Mouse (Mus musculus) cerebellum, adult 2 months (tissue): ENCODE data around the gene Tfe3. TPM values are rescaled to one million over a fixed set of nuclear protein-coding genes. Genes with fewer than 3 reads are reported as not detected.
A peak's percentile ranks its signal among the peaks of the same experiment; 100 is the strongest.
"Not testable (repeated sequence)": the region's sequence is repeated elsewhere in the genome, so short reads cannot be mapped to it uniquely, and the experiment has no call there.

ENCODE experiments used
- DNase-seq, 2 experiments: peaks; one replicate each; pipeline ENCODE4 v3.0.0; 2021
- H3K27ac ChIP-seq: fragments of 200-500 bp; 2 replicates; pipeline ENCODE4 v1.5.1; 2012; ENCODE audit warnings: low read length, control low read depth, inconsistent platforms; ENCODE audit not compliant: insufficient read depth
- H3K27me3 ChIP-seq: fragments of 200-500 bp; 2 replicates; pipeline ENCODE4 v1.6.1; 2012; ENCODE audit warnings: inconsistent platforms, mild to moderate bottlenecking, low read length, moderate library complexity; ENCODE audit not compliant: control insufficient read depth, insufficient read depth
- H3K4me1 ChIP-seq: fragments of 200-500 bp; 2 replicates; pipeline ENCODE4 v1.6.1; 2011; ENCODE audit warnings: low read length; ENCODE audit not compliant: control insufficient read depth, insufficient read depth
- H3K4me3 ChIP-seq: fragments of 200-500 bp; replicated peaks from 2 replicates; pipeline ENCODE3; 2011; ENCODE audit warnings: mild to moderate bottlenecking, low read depth, low read length, control low read depth; ENCODE audit not compliant: insufficient read depth
- CTCF ChIP-seq: fragments of 200-500 bp; IDR thresholded peaks from 2 replicates; pipeline ENCODE4 v1.5.1; 2011; ENCODE audit warnings: low read depth, mild to moderate bottlenecking, control low read depth, low read length, moderate library complexity, borderline replicate concordance; ENCODE audit not compliant: insufficient read depth
- POLR2A ChIP-seq: fragments of 200-500 bp; IDR thresholded peaks from 2 replicates; pipeline ENCODE4 v1.6.1; 2011; ENCODE audit warnings: low read length, control low read depth, borderline replicate concordance; ENCODE audit not compliant: insufficient read depth
- WGBS: fragments of 180-500 bp; shearing (Covaris S2); methylation state at CpG from one replicate; pipeline ENCODE4 v1.1.7; 2018; 5-methylcytosine and 5-hydroxymethylcytosine counted together
- polyA plus RNA-seq: library from polyadenylated mRNA; depleted of rRNA; stranded (reverse); fragments of >200 nt; gene quantifications from 2 replicates; pipeline ENCODE4 v1.2.3, GENCODE M21; 2012; rRNA removed

The Tfe3 gene
- polyA plus RNA-seq, 1 experiment: 24.4 TPM

DNA sequence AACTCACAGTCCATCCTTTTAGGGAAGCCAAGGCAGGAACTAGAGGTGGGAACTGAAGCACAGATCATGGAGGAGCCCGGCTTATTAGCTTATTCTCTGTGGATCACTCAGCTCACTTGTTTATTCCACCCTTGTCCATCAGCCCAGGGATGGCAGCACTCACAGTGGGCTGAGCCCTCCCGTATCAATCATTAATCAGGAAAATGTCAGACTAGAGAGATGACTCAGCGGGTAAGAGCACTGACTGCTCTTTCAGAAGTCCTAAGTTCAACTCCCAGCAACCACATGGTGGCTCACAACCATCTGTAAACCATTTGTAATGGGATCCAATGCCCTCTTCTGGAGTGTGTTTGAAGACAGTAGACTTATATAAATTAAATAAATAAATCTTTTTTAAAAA lies 35.0 kb downstream of the Tfe3 start:
- Histone ChIP-seq H3K4me3 (no peak overlapping the region), H3K4me1 (no peaks in the 10 kb centered on the region), H3K27ac (no peak overlapping the region), H3K27me3 (no peaks in the 10 kb centered on the region)
- DNase-seq: no peak
- TF ChIP-seq CTCF (no peak), POLR2A (no peak)
- WGBS: 87% methylated on average over 3 of the region's 3 CpGs

DNA sequence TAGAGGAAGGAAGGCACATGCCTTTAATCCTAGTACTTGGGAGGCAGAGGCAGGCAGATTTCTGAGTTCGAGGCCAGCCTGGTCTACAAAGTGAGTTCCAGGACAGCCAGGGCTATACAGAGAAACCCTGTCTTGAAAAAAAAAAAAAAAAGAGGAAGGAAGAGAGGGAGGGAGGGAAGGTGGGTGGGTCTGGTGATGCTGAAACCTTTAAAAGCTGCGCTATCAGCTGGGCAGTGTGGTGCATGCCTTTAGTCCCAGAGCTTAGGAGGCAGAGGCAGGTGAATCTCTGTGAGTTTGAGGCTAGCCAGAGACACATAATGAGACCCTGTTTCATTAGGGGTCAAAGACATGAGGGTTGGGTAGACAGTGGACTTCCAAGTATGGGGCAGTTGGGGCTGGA lies 39.8 kb downstream of the Tfe3 start:
- WGBS: 91% methylated on average over 2 of the region's 2 CpGs
- not testable (repeated sequence) for H3K27ac ChIP-seq, DNase-seq, H3K4me3 ChIP-seq, H3K4me1 ChIP-seq, H3K27me3 ChIP-seq

DNA sequence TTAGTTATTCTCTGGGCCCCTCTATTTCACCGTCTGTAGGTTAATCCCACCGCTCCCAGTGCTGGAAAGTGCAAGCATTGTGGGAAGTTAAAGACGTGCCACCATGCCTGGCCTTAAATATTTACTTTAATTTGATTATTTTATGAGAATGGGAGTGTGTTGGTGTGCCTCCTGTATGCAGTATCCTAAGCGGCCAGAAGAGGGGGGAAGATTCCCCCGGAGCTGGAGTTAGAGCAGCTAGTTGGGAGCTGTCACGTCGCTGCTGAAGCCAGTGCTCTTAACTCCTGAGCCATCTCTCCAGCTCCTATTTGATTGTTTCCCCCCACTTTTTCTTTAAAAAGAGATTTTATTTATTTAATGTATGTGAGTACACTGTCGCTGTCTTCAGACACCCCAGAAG lies 52.7 kb downstream of the Tfe3 start:
- 50% methylated on average over 8 of the region's 8 CpGs for WGBS
- not testable (repeated sequence) for DNase-seq, H3K4me1 ChIP-seq, H3K27ac ChIP-seq, H3K4me3 ChIP-seq, H3K27me3 ChIP-seq

DNA sequence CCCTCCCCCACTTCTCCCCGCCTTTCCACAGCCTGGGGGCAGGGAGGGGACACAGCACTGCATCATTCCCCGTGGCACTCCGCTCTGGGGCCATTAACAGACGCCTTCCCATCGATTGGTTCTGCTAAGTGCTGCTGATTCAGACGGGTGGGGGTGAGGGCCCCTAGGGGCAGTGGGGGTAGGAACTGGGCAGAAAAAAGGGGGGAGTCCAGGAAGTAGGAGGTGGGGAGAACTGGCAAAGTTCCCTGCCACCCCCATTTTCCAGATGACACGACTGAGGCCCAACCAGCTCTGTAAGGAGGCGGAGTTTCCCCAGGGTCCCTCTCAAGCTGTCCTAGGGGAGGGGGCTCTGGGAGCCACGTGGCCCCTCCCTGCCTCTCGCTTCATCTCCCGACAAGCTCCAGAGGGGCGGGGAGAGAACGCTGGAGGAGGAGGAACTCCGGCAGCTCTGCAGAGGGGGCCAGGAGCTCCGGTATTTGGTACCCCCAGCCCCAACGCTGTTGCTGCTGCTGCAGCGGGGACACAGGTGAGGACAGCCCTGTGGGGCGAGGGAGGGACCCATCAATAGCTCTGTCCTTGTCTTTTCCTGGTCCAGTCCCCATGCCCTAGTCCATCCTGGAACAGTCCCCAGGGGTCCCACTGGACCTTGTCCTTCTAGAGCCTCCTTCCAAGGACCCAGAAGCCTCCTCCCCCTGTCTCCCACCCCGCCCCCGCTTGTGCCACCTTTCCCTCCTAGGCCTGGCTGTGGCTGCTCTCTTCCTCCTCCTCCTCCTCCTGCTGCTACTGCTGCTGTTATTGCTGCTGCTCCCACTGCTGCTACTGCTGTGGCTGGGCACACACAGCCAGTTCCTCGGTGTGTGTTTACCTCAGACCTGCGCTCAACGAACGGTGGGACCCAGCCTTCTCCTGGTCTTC lies 59.8 kb downstream of the Tfe3 start, which contains the start of gene Kcnd1:
Gene Kcnd1, plus strand, starts transcription at position 425 of the 915 bp plus-strand sequence.
- Histone ChIP-seq H3K27ac (0 out of 2 replicates have a peak within 1 kb of the TSS, but pooled peaks have one; percentile 21), H3K27me3 (no peaks in the 10 kb centered on the region), H3K4me3 (peak within 1 kb of the TSS; percentile 76), H3K4me1 (no peaks in the 10 kb centered on the region; the same call in none of the 2 replicates)
- TF ChIP-seq POLR2A (no peak), CTCF (no peak)
- DNase-seq: peak; percentile 26 to 30
- WGBS: 6% methylated on average over 23 of the region's 24 CpGs

Other genes with a start within 250 kb of the Tfe3 start
- 0.03 TPM in 1 of 2 replicates, not detected in the other for gene Foxp3, start 188.9 kb upstream of the Tfe3 start, polyA plus RNA-seq
- 20.6 and 21.4 TPM in 2 replicates for gene Ppp1r3f, start 188.3 kb upstream of the Tfe3 start, polyA plus RNA-seq
- gene Ccdc22, start 157.0 kb upstream of the Tfe3 start, polyA plus RNA-seq: 31.7 and 33.4 TPM in 2 replicates
- 0.08 and 0.13 TPM in 2 replicates for gene Cacna1f, start 155.5 kb upstream of the Tfe3 start, polyA plus RNA-seq
- gene Syp, start 124.1 kb upstream of the Tfe3 start, polyA plus RNA-seq: 945 and 955 TPM in 2 replicates
- 1.7 and 2.1 TPM in 2 replicates for gene Prickle3, start 105.3 kb upstream of the Tfe3 start, polyA plus RNA-seq
- gene Plp2, start 91.2 kb upstream of the Tfe3 start, polyA plus RNA-seq: 5.2 and 6.5 TPM in 2 replicates
- gene Magix, start 81.3 kb upstream of the Tfe3 start, polyA plus RNA-seq: 2.2 and 2.6 TPM in 2 replicates
- 30.5 and 33.1 TPM in 2 replicates for gene Gpkow, start 65.4 kb upstream of the Tfe3 start, polyA plus RNA-seq
- gene Wdr45, start 48.2 kb upstream of the Tfe3 start, polyA plus RNA-seq: 81.8 and 82.7 TPM in 2 replicates
- 0.54 TPM in 1 of 2 replicates, not detected in the other for gene Gm45208, start 40.3 kb upstream of the Tfe3 start, polyA plus RNA-seq
- 166 and 179 TPM in 2 replicates for gene Praf2, start 34.1 kb upstream of the Tfe3 start, polyA plus RNA-seq
- gene Ccdc120, start 11.7 kb upstream of the Tfe3 start, polyA plus RNA-seq: 68.3 and 82.6 TPM in 2 replicates
- 110 TPM in 2 replicates for gene Gripap1, start 27.2 kb downstream of the Tfe3 start, polyA plus RNA-seq
- 5.9 and 7.6 TPM in 2 replicates for gene Kcnd1, start 59.7 kb downstream of the Tfe3 start, polyA plus RNA-seq
- 49.4 and 52.5 TPM in 2 replicates for gene Otud5, start 78.8 kb downstream of the Tfe3 start, polyA plus RNA-seq
- gene Pim2, start 115.7 kb downstream of the Tfe3 start, polyA plus RNA-seq: 47.9 and 50.5 TPM in 2 replicates
- 40.6 and 46.8 TPM in 2 replicates for gene Slc35a2, start 121.5 kb downstream of the Tfe3 start, polyA plus RNA-seq
- 165 and 174 TPM in 2 replicates for gene Pqbp1, start 136.7 kb downstream of the Tfe3 start, polyA plus RNA-seq
- gene Timm17b, start 136.8 kb downstream of the Tfe3 start, polyA plus RNA-seq: 27.5 TPM in 2 replicates
- not detected in 2 replicates for gene Gm10491, start 145.3 kb downstream of the Tfe3 start, polyA plus RNA-seq
- not detected in 2 replicates for gene Gm10490, start 147.0 kb downstream of the Tfe3 start, polyA plus RNA-seq
- gene Pcsk1n, start 157.3 kb downstream of the Tfe3 start, polyA plus RNA-seq: 395 and 461 TPM in 2 replicates
- gene Eras, start 166.0 kb downstream of the Tfe3 start, polyA plus RNA-seq: not detected in 2 replicates
- 66.2 and 71.0 TPM in 2 replicates for gene Hdac6, start 185.3 kb downstream of the Tfe3 start, polyA plus RNA-seq
- not detected in 2 replicates for gene Gata1, start 215.5 kb downstream of the Tfe3 start, polyA plus RNA-seq